Mouse (Mus musculus) stomach, embryonic 16.5 days (tissue): ENCODE results near the gene Nt5dc1. TPM values are rescaled to one million over a fixed set of nuclear protein-coding genes. Genes with fewer than 3 reads are reported as not detected.

Experiments
- ATAC-seq: fragments of 200-750 bp; cut with Nextera tagmentation; 2 replicates; pipeline ENCODE4 v1.8.0; 2017; ENCODE audit warnings: moderate number of reproducible peaks, moderate TSS enrichment; ENCODE audit not compliant: insufficient read depth, low FRiP score
- H3K27ac ChIP-seq: fragments of 300-500 bp; sonication (generic); 2 replicates; pipeline ENCODE4 v1.5.1; 2014; ENCODE audit warnings: low read length
- H3K27me3 ChIP-seq: fragments of 300-500 bp; sonication (generic); 2 replicates; pipeline ENCODE4 v1.6.1; 2014; ENCODE audit warnings: low read length, control low read depth, mixed read lengths; ENCODE audit not compliant: control insufficient read depth, insufficient read depth
- H3K36me3 ChIP-seq: fragments of 300-500 bp; sonication (generic); 2 replicates; pipeline ENCODE4 v1.6.1; 2014; ENCODE audit warnings: low read length; ENCODE audit not compliant: control insufficient read depth, insufficient read depth
- H3K4me1 ChIP-seq: fragments of 300-500 bp; sonication (generic); 2 replicates; pipeline ENCODE4 v1.6.1; 2014; ENCODE audit warnings: low read length, control low read depth, mixed read lengths; ENCODE audit not compliant: control insufficient read depth, insufficient read depth
- H3K4me2 ChIP-seq: fragments of 300-500 bp; sonication (generic); 2 replicates; pipeline ENCODE4 v1.6.1; 2014; ENCODE audit warnings: low read depth, low read length, mixed read lengths
- H3K4me3 ChIP-seq: fragments of 300-500 bp; sonication (generic); replicated peaks from 2 replicates; pipeline ENCODE4 v1.5.1; 2014; ENCODE audit warnings: mild to moderate bottlenecking, low read length
- H3K9ac ChIP-seq: fragments of 300-500 bp; sonication (generic); 2 replicates; pipeline ENCODE4 v1.6.1; 2014; ENCODE audit warnings: low read length
- H3K9me3 ChIP-seq: fragments of 300-500 bp; sonication (generic); replicated peaks from 2 replicates; pipeline ENCODE4 v1.6.1; 2016; ENCODE audit warnings: low read length, control low read depth; ENCODE audit not compliant: control insufficient read depth
- WGBS: fragments of 180-500 bp; shearing (Covaris S2); extraction: QIAGEN DNeasy Blood & Tissue Kit; methylation state at CpG from one replicate; pipeline ENCODE4 v1.1.7; 2014; 5-methylcytosine and 5-hydroxymethylcytosine counted together
- polyA plus RNA-seq: library from polyadenylated mRNA; unstranded; fragments of >200 nt; fragmentation: Nextera tagmentation; extraction: Ambion mirVana; gene quantifications from 2 replicates; pipeline ENCODE4 v1.2.1, GENCODE M21; 2015

Nt5dc1 gene
- polyA plus RNA-seq, 1 experiment from 2014 or later = 13.2 TPM

GRCm38 (mm10) chr10:34389681-34390080 is 28.7 kb downstream of the Nt5dc1 start, which contains the start of gene Col10a1:
Gene Col10a1 (plus strand): TSS chr10:34389981.
- ATAC-seq = no peak
- no peak within 1 kb of the TSS for H3K4me3 ChIP-seq
- no peak within 1 kb of the TSS for H3K9ac ChIP-seq
- H3K9me3 ChIP-seq = no peaks in the 10 kb centered on the region
- H3K27ac ChIP-seq = no peak within 1 kb of the TSS
- no peak within 1 kb of the TSS for H3K4me2 ChIP-seq
- H3K36me3 ChIP-seq = no peaks in the 10 kb centered on the region
- WGBS = 72% methylated on average over 8 of the region's 8 CpGs
- H3K27me3 ChIP-seq = no peaks in the 10 kb centered on the region
- H3K4me1 ChIP-seq = no peaks in the 10 kb centered on the region

DNA sequence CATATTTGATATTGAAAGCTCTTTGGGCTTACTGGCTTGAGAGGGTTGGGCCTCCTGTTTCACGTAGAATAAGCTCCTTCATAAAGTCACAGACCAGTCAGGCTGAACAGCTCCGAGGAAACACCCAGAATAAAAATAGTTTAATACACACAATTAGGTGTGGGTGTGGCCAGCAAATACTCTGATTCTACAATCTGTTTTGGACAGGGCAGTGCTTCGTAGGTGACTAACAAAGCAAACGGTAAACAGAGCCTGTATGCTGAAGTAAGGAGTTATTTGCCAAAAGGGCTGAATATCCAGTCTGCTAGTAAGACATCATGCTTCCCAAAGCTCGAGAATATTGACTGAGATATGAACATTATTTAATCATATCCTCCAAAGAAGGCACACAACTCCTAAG is 32.7 kb downstream of the Nt5dc1 start:
- H3K9ac ChIP-seq = no peak overlapping the region
- no peak overlapping the region for H3K4me3 ChIP-seq
- no peaks in the 10 kb centered on the region for H3K9me3 ChIP-seq
- H3K4me2 ChIP-seq = no peak overlapping the region
- ATAC-seq = no peak; the same call in 1 of the 2 replicates
- H3K36me3 ChIP-seq = no peaks in the 10 kb centered on the region
- H3K27ac ChIP-seq = no peak overlapping the region
- H3K4me1 ChIP-seq = no peaks in the 10 kb centered on the region
- 60% methylated on average over 5 of the region's 5 CpGs for WGBS
- no peaks in the 10 kb centered on the region for H3K27me3 ChIP-seq

- ATAC-seq = no peak
- Histone ChIP-seq H3K36me3 (no peaks in the 10 kb centered on the region), H3K4me3 (no peak overlapping the region), H3K4me2 (no peak overlapping the region), H3K9ac (no peak overlapping the region), H3K9me3 (no peaks in the 10 kb centered on the region), H3K4me1 (no peaks in the 10 kb centered on the region), H3K27me3 (no peaks in the 10 kb centered on the region), H3K27ac (no peak overlapping the region)
- 49% methylated on average over 7 of the region's 7 CpGs for WGBS
Observed at GRCm38 (mm10) chr10:34373332-34373731, 45.0 kb downstream of the Nt5dc1 start.

GRCm38 (mm10) chr10:34368138-34368537 is 50.2 kb downstream of the Nt5dc1 start:
- Histone ChIP-seq H3K4me1 (no peaks in the 10 kb centered on the region), H3K9me3 (no peaks in the 10 kb centered on the region), H3K4me2 (no peak overlapping the region), H3K27ac (no peak overlapping the region), H3K4me3 (no peak overlapping the region), H3K36me3 (no peaks in the 10 kb centered on the region), H3K9ac (no peak overlapping the region), H3K27me3 (no peaks in the 10 kb centered on the region)
- no peak for ATAC-seq
- whole genome bisulfite sequencing = 70% methylated on average over 5 of the region's 5 CpGs

GRCm38 (mm10) chr10:34363756-34364155 is 54.6 kb downstream of the Nt5dc1 start:
- no peak overlapping the region for H3K27ac ChIP-seq
- no peaks in the 10 kb centered on the region for H3K9me3 ChIP-seq
- no peaks in the 10 kb centered on the region for H3K4me1 ChIP-seq
- ATAC-seq = no peak
- H3K27me3 ChIP-seq = no peaks in the 10 kb centered on the region
- H3K4me2 ChIP-seq = no peak overlapping the region
- H3K4me3 ChIP-seq = no peak overlapping the region
- H3K9ac ChIP-seq = no peak overlapping the region
- H3K36me3 ChIP-seq = no peaks in the 10 kb centered on the region

DNA sequence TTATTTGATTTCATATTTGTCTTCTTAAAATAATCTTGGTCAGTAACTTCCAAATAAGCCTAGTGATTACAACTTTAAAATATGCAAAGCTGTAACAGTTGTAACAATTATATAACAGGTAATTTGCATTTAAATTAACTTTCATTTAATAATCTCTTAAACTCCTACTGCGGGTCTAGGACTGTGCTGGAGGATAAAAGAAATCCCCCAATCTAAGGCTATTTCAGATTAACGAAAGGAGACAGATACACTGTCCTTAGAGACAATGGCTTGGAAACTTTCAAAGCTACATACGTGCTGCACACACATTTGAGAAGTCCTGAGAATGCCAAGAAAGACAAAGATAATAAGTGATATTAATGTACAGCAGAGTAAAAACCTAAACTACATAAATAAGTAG is 60.1 kb downstream of the Nt5dc1 start:
- H3K4me3 ChIP-seq = no peak overlapping the region
- no peak overlapping the region for H3K27ac ChIP-seq
- H3K9ac ChIP-seq = no peak overlapping the region
- H3K36me3 ChIP-seq = no peaks in the 10 kb centered on the region
- no peak for ATAC-seq
- no peak overlapping the region for H3K4me2 ChIP-seq
- H3K4me1 ChIP-seq = no peaks in the 10 kb centered on the region
- no peaks in the 10 kb centered on the region for H3K27me3 ChIP-seq
- no peaks in the 10 kb centered on the region for H3K9me3 ChIP-seq
- WGBS = 83% methylated on average over 3 of the region's 3 CpGs

DNA sequence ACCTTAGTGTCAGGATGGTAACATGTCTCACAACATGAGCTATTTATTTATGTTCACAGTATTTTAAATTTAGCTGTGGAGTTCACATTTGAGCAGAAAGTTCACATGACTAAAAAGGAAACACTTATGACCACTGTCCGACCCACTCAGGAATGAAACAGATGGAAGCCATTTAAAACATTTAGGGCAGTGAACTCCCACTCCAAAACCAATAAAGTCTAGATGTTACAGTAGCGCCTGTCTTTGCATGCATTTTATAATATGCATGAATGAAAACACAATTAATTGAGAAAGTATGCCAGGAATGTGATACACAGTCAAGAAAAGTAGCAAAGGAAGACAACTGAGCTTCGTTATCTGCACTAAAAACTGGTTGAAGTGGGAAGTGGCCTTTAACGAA is 66.2 kb downstream of the Nt5dc1 start:
- no peaks in the 10 kb centered on the region for H3K36me3 ChIP-seq
- no peak for ATAC-seq
- WGBS = 74% methylated on average over 4 of the region's 4 CpGs

DNA sequence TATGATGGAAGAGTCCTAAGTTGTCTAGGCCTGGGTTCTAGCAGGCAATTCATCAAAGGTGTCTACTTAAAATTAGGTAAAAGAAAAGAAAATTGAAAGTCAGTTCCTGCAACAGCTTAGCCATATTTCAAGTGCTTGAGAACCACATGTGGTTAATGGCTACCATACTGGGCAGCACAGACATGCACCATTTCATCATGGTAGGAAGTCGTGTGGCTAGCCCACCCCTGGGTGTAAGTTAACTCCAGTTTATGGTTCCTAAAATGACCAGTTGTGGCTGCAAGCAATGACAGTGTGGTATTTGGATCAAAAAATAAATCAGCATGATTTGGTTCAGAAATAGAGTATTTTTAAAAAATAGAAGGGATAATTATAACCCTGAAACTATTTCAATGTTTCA is 76.5 kb downstream of the Nt5dc1 start:
- H3K4me1 ChIP-seq = no peaks in the 10 kb centered on the region
- no peak overlapping the region for H3K9ac ChIP-seq
- H3K27me3 ChIP-seq = no peaks in the 10 kb centered on the region
- no peak overlapping the region for H3K4me3 ChIP-seq
- ATAC-seq = no peak
- H3K36me3 ChIP-seq = no peaks in the 10 kb centered on the region
- no peaks in the 10 kb centered on the region for H3K9me3 ChIP-seq
- H3K27ac ChIP-seq = no peak overlapping the region
- H3K4me2 ChIP-seq = no peak overlapping the region
- 70% methylated on average over 1 of the region's 1 CpGs for WGBS

More for the DNA sequence above, 66.2 kb downstream of the Nt5dc1 start:
- Histone ChIP-seq H3K4me3 (no peak overlapping the region), H3K27ac (no peak overlapping the region), H3K4me2 (no peak overlapping the region), H3K9ac (no peak overlapping the region), H3K27me3 (no peaks in the 10 kb centered on the region), H3K9me3 (no peaks in the 10 kb centered on the region), H3K4me1 (no peaks in the 10 kb centered on the region)

- Histone ChIP-seq H3K4me2 (no peak overlapping the region), H3K4me3 (no peak overlapping the region), H3K36me3 (no peaks in the 10 kb centered on the region), H3K9ac (no peak overlapping the region), H3K27me3 (no peaks in the 10 kb centered on the region), H3K4me1 (no peaks in the 10 kb centered on the region), H3K9me3 (no peaks in the 10 kb centered on the region), H3K27ac (no peak overlapping the region)
- WGBS = 39% methylated on average over 6 of the region's 6 CpGs
- no peak for ATAC-seq
Observed at GRCm38 (mm10) chr10:34341014-34341413, 77.3 kb downstream of the Nt5dc1 start.

GRCm38 (mm10) chr10:34328310-34328709 is 90.0 kb downstream of the Nt5dc1 start:
- WGBS = 4% methylated on average over 2 of the region's 2 CpGs
- Histone ChIP-seq H3K4me3 (no peak overlapping the region), H3K9me3 (no peaks in the 10 kb centered on the region), H3K9ac (0 out of 2 replicates have a peak overlapping the region, but pooled peaks have one; percentile 50), H3K27me3 (no peaks in the 10 kb centered on the region), H3K36me3 (no peaks in the 10 kb centered on the region), H3K4me1 (no peaks in the 10 kb centered on the region), H3K4me2 (0 out of 2 replicates have a peak overlapping the region, but pooled peaks have one; percentile 24), H3K27ac (no peak overlapping the region)
- peak; percentile 40; the same call in 1 of the 2 replicates for ATAC-seq
